Mouse (Mus musculus) gastrocnemius, adult 8-10 months (tissue): ENCODE results near the gene Coro1c. TPM values are rescaled to one million over a fixed set of nuclear protein-coding genes. Genes with fewer than 3 reads are reported as not detected.

Experiments
- DNase-seq, 2 experiments: peaks; one replicate each; pipeline ENCODE4 v3.0.0; 2022; ENCODE audit warnings: low spot score in 2 of 2
- total RNA-seq, 4 experiments: library from RNA; stranded (reverse); gene quantifications; 2 replicates each; pipeline ENCODE4 v1.2.4; 2022

Gene Coro1c
- total RNA-seq, 4 experiments from 2014 or later: 7.0 to 9.8 (median 8.2) TPM

GRCm38 (mm10) chr5:113885623-113886022, 22.9 kb downstream of the Coro1c start:
- DNase-seq: no peak

- DNase-seq: no peak
Observed at GRCm38 (mm10) chr5:113884750-113885149, 23.8 kb downstream of the Coro1c start.

- no peak for DNase-seq
Observed at GRCm38 (mm10) chr5:113883384-113883771, 25.2 kb downstream of the Coro1c start.

GRCm38 (mm10) chr5:113882566-113883383, 25.8 kb downstream of the Coro1c start:
- DNase-seq: no peak

GRCm38 (mm10) chr5:113881136-113881535, 27.4 kb downstream of the Coro1c start:
- DNase-seq: no peak

GRCm38 (mm10) chr5:113878943-113879617, 29.5 kb downstream of the Coro1c start:
- DNase-seq: no peak

GRCm38 (mm10) chr5:113877565-113877964, 31.0 kb downstream of the Coro1c start:
- DNase-seq: no peak

- DNase-seq: no peak
Observed at GRCm38 (mm10) chr5:113876176-113876575, 32.4 kb downstream of the Coro1c start.

- DNase-seq: no peak
Observed at GRCm38 (mm10) chr5:113875625-113876024, 32.9 kb downstream of the Coro1c start.

GRCm38 (mm10) chr5:113874063-113875024, 34.2 kb downstream of the Coro1c start:
- DNase-seq: no peak

- DNase-seq: peak in 1 of 2 experiments; percentile 42
Observed at GRCm38 (mm10) chr5:113872936-113873912, 35.3 kb downstream of the Coro1c start.

GRCm38 (mm10) chr5:113871903-113872548, 36.5 kb downstream of the Coro1c start:
- DNase-seq: no peak

- peak; percentile 65 to 79 for DNase-seq
Observed at GRCm38 (mm10) chr5:113870393-113871040, 38.0 kb downstream of the Coro1c start.

GRCm38 (mm10) chr5:113869132-113869531, 39.4 kb downstream of the Coro1c start:
- DNase-seq: peak; percentile 58 to 67

GRCm38 (mm10) chr5:113864992-113865391, 43.6 kb downstream of the Coro1c start:
- DNase-seq: no peak

GRCm38 (mm10) chr5:113863994-113864393, 44.6 kb downstream of the Coro1c start:
- no peak for DNase-seq

GRCm38 (mm10) chr5:113862418-113862817, 46.1 kb downstream of the Coro1c start:
- DNase-seq: no peak

GRCm38 (mm10) chr5:113861294-113861693, 47.3 kb downstream of the Coro1c start:
- DNase-seq: no peak

GRCm38 (mm10) chr5:113858971-113859370, 49.6 kb downstream of the Coro1c start:
- no peak for DNase-seq
